Mouse (Mus musculus) kidney, embryonic 15.5 days (tissue): ENCODE measurements around the gene Rgs10. TPM values are rescaled to one million over a fixed set of nuclear protein-coding genes. Genes with fewer than 3 reads are reported as not detected.
A peak's percentile ranks its signal among the peaks of the same experiment; 100 is the strongest.
"Not testable (repeated sequence)": the region's sequence is repeated elsewhere in the genome, so short reads cannot be mapped to it uniquely, and the experiment has no call there.

Source experiments
- ATAC-seq: fragments of 200-750 bp; cut with Nextera tagmentation; replicated peaks from 2 replicates; pipeline ENCODE4 v1.8.0; 2017; ENCODE audit warnings: moderate TSS enrichment; ENCODE audit not compliant: low FRiP score
- H3K27ac ChIP-seq: fragments of 300-500 bp; sonication (generic); 2 replicates; pipeline ENCODE4 v1.5.1; 2015; ENCODE audit warnings: mild to moderate bottlenecking, inconsistent platforms
- H3K27me3 ChIP-seq: fragments of 300-500 bp; sonication (generic); 2 replicates; pipeline ENCODE4 v1.6.1; 2015; ENCODE audit warnings: inconsistent platforms
- H3K36me3 ChIP-seq: fragments of 300-500 bp; sonication (generic); 2 replicates; pipeline ENCODE4 v1.6.1; 2015; ENCODE audit warnings: inconsistent platforms
- H3K4me1 ChIP-seq: fragments of 300-500 bp; sonication (generic); 2 replicates; pipeline ENCODE4 v1.6.1; 2015; ENCODE audit warnings: inconsistent platforms
- H3K4me2 ChIP-seq: fragments of 300-500 bp; sonication (generic); 2 replicates; pipeline ENCODE4 v1.6.1; 2015; ENCODE audit warnings: moderate library complexity, mild to moderate bottlenecking, inconsistent platforms
- H3K4me3 ChIP-seq: fragments of 300-500 bp; sonication (generic); replicated peaks from 2 replicates; pipeline ENCODE4 v1.5.1; 2015; ENCODE audit warnings: mild to moderate bottlenecking, inconsistent platforms
- H3K9ac ChIP-seq: fragments of 300-500 bp; sonication (generic); 2 replicates; pipeline ENCODE4 v1.6.1; 2015; ENCODE audit warnings: mild to moderate bottlenecking, inconsistent platforms
- H3K9me3 ChIP-seq: fragments of 300-500 bp; sonication (generic); replicated peaks from 2 replicates; pipeline ENCODE4 v1.6.1; 2016; ENCODE audit warnings: inconsistent platforms
- WGBS: fragments of 180-500 bp; shearing (Covaris S2); methylation state at CpG from one replicate; pipeline ENCODE4 v1.1.7; 2015; ENCODE audit warnings: mixed read lengths; 5-methylcytosine and 5-hydroxymethylcytosine counted together
- polyA plus RNA-seq: library from polyadenylated mRNA; unstranded; fragments of >200 nt; fragmentation: Nextera tagmentation; extraction: Ambion mirVana; gene quantifications from 2 replicates; pipeline ENCODE4 v1.2.1, GENCODE M21; 2015

Gene Rgs10
- polyA plus RNA-seq, 1 experiment from 2014 or later = 5.8 TPM

GRCm38 (mm10) chr7:128349751-128350150 lies 68.8 kb downstream of the Rgs10 start:
- Histone ChIP-seq H3K4me2 (no peak overlapping the region), H3K36me3 (no peaks in the 10 kb centered on the region), H3K27ac (no peak overlapping the region), H3K27me3 (no peaks in the 10 kb centered on the region), H3K9ac (no peak overlapping the region), H3K9me3 (no peaks in the 10 kb centered on the region), H3K4me3 (no peak overlapping the region), H3K4me1 (peaks cover 15% of the 10 kb centered on the region; the same call in 1 of the 2 replicates)
- 33% methylated on average over 4 of the region's 4 CpGs for WGBS
- ATAC-seq = peak; percentile 46; the same call in 1 of the 2 replicates

- WGBS = 33% methylated on average over 1 of the region's 1 CpGs
These were observed 70.0 kb downstream of the Rgs10 start for GRCm38 (mm10) chr7:128348608-128349007.

GRCm38 (mm10) chr7:128346991-128347390 lies 71.6 kb downstream of the Rgs10 start:
- H3K4me2 ChIP-seq = no peak overlapping the region
- H3K9me3 ChIP-seq = no peaks in the 10 kb centered on the region
- ATAC-seq = no peak
- H3K27ac ChIP-seq = no peak overlapping the region
- no peak overlapping the region for H3K4me3 ChIP-seq
- H3K27me3 ChIP-seq = no peaks in the 10 kb centered on the region
- 75% methylated on average over 8 of the region's 8 CpGs for WGBS
- H3K36me3 ChIP-seq = no peaks in the 10 kb centered on the region
- no peak overlapping the region for H3K9ac ChIP-seq
- peaks cover 15% of the 10 kb centered on the region; the same call in 1 of the 2 replicates for H3K4me1 ChIP-seq

More at GRCm38 (mm10) chr7:128348608-128349007, 70.0 kb downstream of the Rgs10 start:
- Histone ChIP-seq H3K4me3 (no peak overlapping the region), H3K4me2 (no peak overlapping the region), H3K27me3 (no peaks in the 10 kb centered on the region), H3K4me1 (peaks cover 15% of the 10 kb centered on the region; the same call in 1 of the 2 replicates), H3K9me3 (no peaks in the 10 kb centered on the region), H3K9ac (no peak overlapping the region), H3K27ac (no peak overlapping the region), H3K36me3 (no peaks in the 10 kb centered on the region)
- ATAC-seq = no peak

GRCm38 (mm10) chr7:128346522-128346921 lies 72.0 kb downstream of the Rgs10 start:
- Histone ChIP-seq H3K4me2 (no peak overlapping the region), H3K9me3 (no peaks in the 10 kb centered on the region), H3K27ac (no peak overlapping the region), H3K36me3 (no peaks in the 10 kb centered on the region), H3K4me3 (no peak overlapping the region), H3K4me1 (peaks cover 15% of the 10 kb centered on the region; the same call in 1 of the 2 replicates), H3K9ac (no peak overlapping the region), H3K27me3 (no peaks in the 10 kb centered on the region)
- ATAC-seq = no peak
- WGBS = 66% methylated on average over 2 of the region's 2 CpGs

- 87% methylated on average over 6 of the region's 6 CpGs for WGBS
- no peak for ATAC-seq
- H3K36me3 ChIP-seq = no peaks in the 10 kb centered on the region
- H3K9me3 ChIP-seq = no peaks in the 10 kb centered on the region
- H3K4me1 ChIP-seq = peaks cover 15% of the 10 kb centered on the region; the same call in 1 of the 2 replicates
- H3K4me3 ChIP-seq = no peak overlapping the region
- H3K27me3 ChIP-seq = no peaks in the 10 kb centered on the region
- no peak overlapping the region for H3K9ac ChIP-seq
- H3K27ac ChIP-seq = no peak overlapping the region
- no peak overlapping the region for H3K4me2 ChIP-seq
These were observed 72.9 kb downstream of the Rgs10 start for GRCm38 (mm10) chr7:128345691-128346090.

- Histone ChIP-seq H3K27me3 (no peaks in the 10 kb centered on the region), H3K4me3 (no peak overlapping the region), H3K9me3 (no peaks in the 10 kb centered on the region), H3K27ac (no peak overlapping the region), H3K4me2 (no peak overlapping the region), H3K9ac (no peak overlapping the region), H3K36me3 (no peaks in the 10 kb centered on the region), H3K4me1 (peaks cover 12% of the 10 kb centered on the region; the same call in 1 of the 2 replicates)
- 62% methylated on average over 6 of the region's 6 CpGs for WGBS
- peak; percentile 75 for ATAC-seq
These were observed 73.5 kb downstream of the Rgs10 start for GRCm38 (mm10) chr7:128344928-128345653.

GRCm38 (mm10) chr7:128344488-128344887 lies 74.1 kb downstream of the Rgs10 start:
- Histone ChIP-seq H3K27ac (no peak overlapping the region), H3K27me3 (no peaks in the 10 kb centered on the region), H3K9me3 (no peaks in the 10 kb centered on the region), H3K36me3 (no peaks in the 10 kb centered on the region), H3K4me3 (no peak overlapping the region), H3K4me2 (no peak overlapping the region), H3K9ac (no peak overlapping the region), H3K4me1 (peaks cover 6% of the 10 kb centered on the region; the same call in 1 of the 2 replicates)
- no peak for ATAC-seq
- 86% methylated on average over 7 of the region's 7 CpGs for WGBS

- H3K4me2 ChIP-seq, ATAC-seq, H3K27me3 ChIP-seq, H3K9me3 ChIP-seq, H3K9ac ChIP-seq, H3K4me3 ChIP-seq, H3K36me3 ChIP-seq, H3K27ac ChIP-seq, H3K4me1 ChIP-seq: not testable (repeated sequence)
- WGBS = 78% methylated on average over 9 of the region's 10 CpGs
These were observed 75.9 kb downstream of the Rgs10 start for GRCm38 (mm10) chr7:128342691-128343090.

GRCm38 (mm10) chr7:128340321-128340720 lies 78.2 kb downstream of the Rgs10 start:
- not testable (repeated sequence) for H3K4me2 ChIP-seq, ATAC-seq, H3K9ac ChIP-seq, H3K9me3 ChIP-seq, H3K27me3 ChIP-seq, H3K4me1 ChIP-seq, H3K36me3 ChIP-seq, H3K27ac ChIP-seq, H3K4me3 ChIP-seq
- WGBS = 52% methylated on average over 9 of the region's 9 CpGs

GRCm38 (mm10) chr7:128332896-128333295 lies 85.7 kb downstream of the Rgs10 start:
- no peaks in the 10 kb centered on the region for H3K36me3 ChIP-seq
- no peak overlapping the region for H3K9ac ChIP-seq
- WGBS = 38% methylated on average over 1 of the region's 1 CpGs
- H3K9me3 ChIP-seq = no peaks in the 10 kb centered on the region
- H3K4me3 ChIP-seq = no peak overlapping the region
- no peak overlapping the region for H3K4me2 ChIP-seq
- no peaks in the 10 kb centered on the region for H3K27me3 ChIP-seq
- H3K27ac ChIP-seq = peak overlapping the region; percentile 81
- peaks cover 13% of the 10 kb centered on the region for H3K4me1 ChIP-seq
- peak; percentile 87 for ATAC-seq

- H3K4me1 ChIP-seq = peaks cover 13% of the 10 kb centered on the region
- no peak overlapping the region for H3K9ac ChIP-seq
- no peaks in the 10 kb centered on the region for H3K27me3 ChIP-seq
- no peaks in the 10 kb centered on the region for H3K9me3 ChIP-seq
- H3K36me3 ChIP-seq = no peaks in the 10 kb centered on the region
- H3K4me3 ChIP-seq = no peak overlapping the region
- WGBS = 54% methylated on average over 9 of the region's 9 CpGs
- H3K27ac ChIP-seq = no peak overlapping the region
- ATAC-seq = no peak
- no peak overlapping the region for H3K4me2 ChIP-seq
These were observed 87.6 kb downstream of the Rgs10 start for GRCm38 (mm10) chr7:128330981-128331380.

GRCm38 (mm10) chr7:128324977-128325376 lies 93.6 kb downstream of the Rgs10 start:
- Histone ChIP-seq H3K4me2 (no peak overlapping the region), H3K9me3 (no peaks in the 10 kb centered on the region), H3K9ac (no peak overlapping the region), H3K27me3 (no peaks in the 10 kb centered on the region), H3K36me3 (no peaks in the 10 kb centered on the region), H3K4me3 (no peak overlapping the region), H3K27ac (no peak overlapping the region), H3K4me1 (0 out of 2 replicates have a peak, but pooled peaks cover 5% of the 10 kb centered on the region)
- ATAC-seq = no peak
- WGBS = 100% methylated on average over 1 of the region's 1 CpGs
